Mouse (Mus musculus) ES-E14 (cell line): ENCODE measurements around the gene 1700042G07Rik. TPM values are rescaled to one million over a fixed set of nuclear protein-coding genes. Genes with fewer than 3 reads are reported as not detected.

ENCODE experiments used
- DNase-seq: peaks from one replicate; pipeline ENCODE4 v3.0.0-alpha.2; 2013; ENCODE audit warnings: low read depth, low spot score
- H3K27ac ChIP-seq: 2 replicates; pipeline ENCODE4 v1.5.1; 2012; ENCODE audit warnings: low read depth, mild to moderate bottlenecking, low read length, moderate library complexity, mixed read lengths; ENCODE audit not compliant: poor library complexity, insufficient read depth, severe bottlenecking
- H3K36me3 ChIP-seq: 2 replicates; pipeline ENCODE4 v1.6.1; 2012; ENCODE audit warnings: mild to moderate bottlenecking, low read length, moderate library complexity, mixed read lengths; ENCODE audit not compliant: control insufficient read depth, poor library complexity, insufficient read depth, severe bottlenecking
- H3K4me1 ChIP-seq, 2 experiments: fragments of 150-350 bp in 1 of 2; sonication (generic) in 1 of 2; 2 replicates each; pipeline ENCODE4 v1.6.1; 2012; ENCODE audit warnings: low read length in 2 of 2, mild to moderate bottlenecking in 1 of 2, mixed read lengths in 1 of 2; ENCODE audit not compliant: control insufficient read depth in 2 of 2, insufficient read depth in 2 of 2, poor library complexity in 1 of 2
- H3K4me3 ChIP-seq, 2 experiments: fragments of 150-350 bp in 1 of 2; sonication (generic) in 1 of 2; 2 replicates each; pipeline ENCODE4 v1.5.1; 2012; ENCODE audit warnings: low read length in 2 of 2, low read depth in 1 of 2, mild to moderate bottlenecking in 1 of 2, mixed read lengths in 1 of 2; ENCODE audit not compliant: insufficient read depth in 1 of 2, poor library complexity in 1 of 2, severe bottlenecking in 1 of 2
- H3K9ac ChIP-seq: 2 replicates; pipeline ENCODE4 v1.6.1; 2012; ENCODE audit warnings: low read depth, mild to moderate bottlenecking, low read length, mixed read lengths; ENCODE audit not compliant: poor library complexity, insufficient read depth, severe bottlenecking
- H3K9me3 ChIP-seq: fragments of 150-350 bp; sonication (generic); 2 replicates; pipeline ENCODE4 v1.6.1; 2012; ENCODE audit warnings: low read depth, mild to moderate bottlenecking, low read length; ENCODE audit not compliant: control insufficient read depth, insufficient read depth
- CHD2 ChIP-seq: IDR thresholded peaks from 2 replicates; pipeline ENCODE4 v1.6.1; 2014; ENCODE audit warnings: mild to moderate bottlenecking, low read depth, low read length, inconsistent platforms
- HCFC1 ChIP-seq: IDR thresholded peaks from 2 replicates; pipeline ENCODE4 v1.6.1; 2012; ENCODE audit warnings: low read length, inconsistent platforms, borderline replicate concordance; ENCODE audit not compliant: insufficient read depth
- MAFK ChIP-seq: IDR thresholded peaks from 2 replicates; pipeline ENCODE4 v1.6.1; 2014; ENCODE audit warnings: mild to moderate bottlenecking, low read depth, low read length, inconsistent platforms; ENCODE audit not compliant: insufficient read depth
- ZC3H11A ChIP-seq: IDR thresholded peaks from 2 replicates; pipeline ENCODE4 v1.6.1; 2012; ENCODE audit warnings: low read depth, mild to moderate bottlenecking, inconsistent platforms, low read length, borderline replicate concordance
- ZNF384 ChIP-seq: IDR thresholded peaks from 2 replicates; pipeline ENCODE4 v1.6.1; 2012; ENCODE audit warnings: low read depth, low read length, inconsistent platforms
- in situ Hi-C, 2 experiments: fragments of 600-800 bp; cut with MboI; formaldehyde crosslinking; loops; one replicate each; pipeline ENCODE4 v1.15.1; 2025; ENCODE audit warnings: low sequenced_read_pairs in 2 of 2, inconsistent platforms in 1 of 2; ENCODE audit not compliant: unreplicated experiment in 2 of 2
- total RNA-seq: library from RNA; depleted of rRNA; stranded (reverse); fragments of 300-350 nt; gene quantifications from 2 replicates; pipeline ENCODE4 v1.2.3, GENCODE M21; 2012

1700042G07Rik gene
- total RNA-seq, 1 experiment, result not detected

DNA sequence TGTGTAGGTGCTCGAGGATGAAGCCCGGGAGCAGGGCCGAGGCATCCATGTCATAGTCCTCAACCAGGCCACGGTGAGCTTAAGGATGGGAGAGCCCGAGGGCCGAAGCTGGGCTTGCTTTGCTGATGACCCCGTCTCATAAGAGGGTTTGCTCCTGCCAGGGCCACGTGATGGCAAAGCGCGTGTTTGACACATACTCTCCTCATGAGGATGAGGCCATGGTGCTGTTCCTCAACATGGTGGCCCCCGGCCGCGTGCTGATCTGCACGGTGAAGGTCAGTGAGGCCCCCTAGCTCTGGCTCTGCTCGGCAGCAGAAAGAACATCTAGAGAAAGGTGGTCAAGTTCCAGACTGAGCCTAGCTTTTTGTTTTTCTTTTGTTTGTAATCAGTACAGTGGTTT is 20.5 kb upstream of the 1700042G07Rik start:
- no peak overlapping the region for H3K9ac ChIP-seq
- peaks cover 0 to 10% of the 10 kb centered on the region in 2 experiments; a peak in 1 of 4 replicates for H3K4me1 ChIP-seq
- H3K27ac ChIP-seq, result no peak overlapping the region
- in situ Hi-C loops, result no loop called here
- TF ChIP-seq MAFK (no peak), HCFC1 (no peak), ZC3H11A (no peak), ZNF384 (no peak)
- DNase-seq, result no peak
- no peak overlapping the region for H3K4me3 ChIP-seq
- H3K9me3 ChIP-seq, result no peaks in the 10 kb centered on the region
- peaks cover 44% of the 10 kb centered on the region for H3K36me3 ChIP-seq

DNA sequence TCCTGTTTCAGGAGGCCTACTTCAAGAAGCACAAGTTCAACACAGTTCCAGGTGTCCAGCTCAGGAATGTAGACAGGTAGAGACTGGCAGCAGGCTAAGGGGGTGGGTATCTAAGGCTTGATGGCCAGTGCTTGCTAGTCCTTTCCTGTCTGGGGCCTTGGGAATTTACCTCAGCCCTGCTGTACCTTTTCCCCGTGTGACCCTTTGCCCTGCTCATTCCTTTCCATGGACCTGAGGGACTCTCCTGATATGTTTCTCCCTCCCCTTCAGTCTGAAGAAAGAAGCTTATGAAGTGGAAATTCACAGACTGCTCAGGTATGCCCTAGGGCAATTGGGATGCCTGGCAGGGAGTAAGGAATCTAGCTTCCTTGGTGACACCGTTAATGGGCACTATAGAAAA is 15.3 kb upstream of the 1700042G07Rik start:
- Histone ChIP-seq H3K4me1 (no peaks in the 10 kb centered on the region), H3K36me3 (peaks cover 45% of the 10 kb centered on the region), H3K4me3 (no peak overlapping the region), H3K9me3 (no peaks in the 10 kb centered on the region), H3K27ac (no peak overlapping the region), H3K9ac (no peak overlapping the region)
- no peak for TF ChIP-seq ZC3H11A
- TF ChIP-seq CHD2, result no peak
- TF ChIP-seq HCFC1, result no peak
- no peak for TF ChIP-seq MAFK
- no peak for TF ChIP-seq ZNF384
- no peak for DNase-seq
- in situ Hi-C loops, result no loop called here

DNA sequence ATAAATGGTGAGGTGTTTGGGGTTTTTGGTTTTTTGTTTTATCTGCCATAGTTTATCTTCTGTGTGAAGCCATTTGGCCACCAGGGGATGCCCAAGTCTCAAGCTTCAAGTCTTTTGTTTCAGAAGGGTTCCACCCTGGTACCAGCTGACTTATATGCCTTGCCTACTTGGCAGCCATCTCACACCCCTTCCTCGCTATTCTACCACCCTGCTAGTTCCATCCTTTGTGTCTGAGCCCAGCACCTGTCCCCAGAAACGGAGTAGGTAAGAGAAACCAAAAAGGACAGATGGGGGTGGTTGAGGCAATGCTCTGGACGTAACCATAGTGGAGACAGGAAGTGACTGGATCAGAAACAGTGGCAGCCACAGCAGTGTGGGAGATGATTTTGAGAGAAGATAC is 13.3 kb upstream of the 1700042G07Rik start:
- peaks cover 27% of the 10 kb centered on the region for H3K36me3 ChIP-seq
- H3K9ac ChIP-seq, result no peak overlapping the region
- DNase-seq, result no peak
- 0 out of 4 replicates have a peak, but pooled peaks cover 0 to 5% of the 10 kb centered on the region in 2 experiments for H3K4me1 ChIP-seq
- H3K9me3 ChIP-seq, result no peaks in the 10 kb centered on the region
- TF ChIP-seq ZC3H11A (0 out of 2 replicates have a peak, but pooled peaks have one; percentile 1), CHD2 (no peak), MAFK (no peak), HCFC1 (no peak), ZNF384 (no peak)
- no peak overlapping the region for H3K4me3 ChIP-seq
- in situ Hi-C loops, result no loop called here
- H3K27ac ChIP-seq, result no peak overlapping the region

DNA sequence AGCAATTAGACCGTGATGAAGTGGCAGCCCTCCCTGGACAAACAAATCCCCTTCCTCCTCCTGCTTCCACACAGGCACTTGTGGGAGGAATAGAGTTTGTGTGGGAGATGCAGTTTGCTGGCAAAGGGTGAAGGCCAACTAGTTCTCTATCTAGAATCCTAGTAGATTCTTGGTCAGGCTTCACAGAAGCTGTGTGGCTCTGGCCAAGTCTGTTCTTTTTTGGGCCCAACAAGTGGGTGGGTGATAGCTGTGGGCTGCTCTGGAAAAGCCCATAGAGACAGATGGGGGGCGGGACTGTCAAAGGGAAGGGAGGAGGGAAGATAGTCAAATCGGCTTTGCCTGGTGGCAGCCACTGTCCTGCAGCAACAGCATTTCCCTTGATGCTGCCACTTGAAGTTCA is 12.4 kb upstream of the 1700042G07Rik start:
- Histone ChIP-seq H3K36me3 (peaks cover 19% of the 10 kb centered on the region), H3K9me3 (no peaks in the 10 kb centered on the region), H3K9ac (no peak overlapping the region), H3K4me3 (no peak overlapping the region), H3K27ac (no peak overlapping the region), H3K4me1 (peaks cover 0 to 10% of the 10 kb centered on the region in 2 experiments; a peak in 1 of 4 replicates)
- in situ Hi-C loops, result no loop called here
- TF ChIP-seq MAFK (no peak), ZC3H11A (no peak), CHD2 (no peak), ZNF384 (no peak)
- DNase-seq, result no peak

DNA sequence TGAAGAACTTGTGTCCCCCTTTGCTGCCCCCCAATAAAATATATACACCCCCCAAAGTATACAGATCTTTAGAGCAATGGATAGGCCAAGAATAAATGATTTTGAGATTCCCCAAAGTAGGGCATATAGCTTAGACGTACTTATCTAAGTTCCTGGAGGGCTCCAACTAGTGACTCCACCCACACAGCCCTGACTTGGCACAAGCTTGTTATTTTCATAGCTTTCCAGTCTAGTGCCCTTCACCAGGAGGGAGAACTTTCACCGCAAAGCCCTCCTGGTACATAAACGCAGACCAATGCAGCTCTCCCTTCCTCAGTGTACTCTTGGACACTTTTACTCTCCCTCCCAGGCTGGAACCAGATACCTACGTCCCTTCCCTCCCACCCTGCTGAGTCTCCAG is 11.0 kb upstream of the 1700042G07Rik start:
- peaks cover 5 to 16% of the 10 kb centered on the region in 2 experiments; a peak in 3 of 4 replicates for H3K4me1 ChIP-seq
- TF ChIP-seq CHD2 (no peak), ZC3H11A (no peak), HCFC1 (no peak), MAFK (no peak), ZNF384 (no peak)
- H3K9ac ChIP-seq, result no peak overlapping the region
- no peak for DNase-seq
- in situ Hi-C loops, result no loop called here
- peaks cover 14% of the 10 kb centered on the region for H3K36me3 ChIP-seq
- H3K4me3 ChIP-seq, result no peak overlapping the region
- H3K9me3 ChIP-seq, result no peaks in the 10 kb centered on the region
- H3K27ac ChIP-seq, result no peak overlapping the region
